Mouse (Mus musculus): Measurements from ENCODE around the gene Dhdds.
"Not testable (repeated sequence)": the region's sequence is repeated elsewhere in the genome, so short reads cannot be mapped to it uniquely, and the experiment has no call there.

Dhdds gene

DNA sequence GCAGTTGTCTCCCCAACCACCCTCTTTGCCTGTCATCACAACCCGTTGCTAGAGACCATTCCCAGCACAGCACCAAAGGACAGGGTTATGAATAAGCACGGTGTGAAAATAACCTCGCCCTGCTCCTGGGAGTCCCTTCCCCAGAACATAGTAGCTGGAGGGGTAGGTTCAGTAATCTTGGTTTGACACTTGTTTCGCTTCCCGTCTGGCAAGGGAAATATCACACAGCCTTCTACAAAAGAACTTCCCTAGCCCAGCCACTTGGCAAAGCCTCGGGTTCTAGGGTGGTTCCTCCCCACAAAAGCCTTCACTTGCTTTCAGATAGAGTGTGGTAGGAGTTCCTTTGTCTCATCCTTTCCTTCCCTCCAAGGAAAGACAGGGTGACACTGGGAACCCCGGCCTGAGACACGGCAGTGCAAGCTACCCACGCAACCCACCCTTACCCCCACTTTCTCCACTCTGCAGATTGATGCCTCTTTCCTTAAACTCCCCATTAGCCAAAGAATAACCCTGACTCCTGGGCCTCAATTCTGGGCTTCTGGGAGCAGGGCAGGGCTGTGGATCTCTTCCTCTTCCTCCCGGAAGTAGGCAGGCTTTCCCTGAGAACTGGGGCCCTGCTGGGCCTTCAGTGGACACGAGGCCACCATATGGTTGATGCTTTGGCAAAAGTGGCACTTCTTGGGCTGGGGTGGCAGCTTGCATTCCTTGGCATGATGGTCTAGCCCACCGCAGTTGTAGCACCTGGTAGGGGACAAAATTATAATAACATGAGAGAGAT lies 5.1 kb upstream of the Dhdds start:
- DNase-seq (ENCODE audit: extremely low read depth, low read depth) = peak; percentile 61

DNA sequence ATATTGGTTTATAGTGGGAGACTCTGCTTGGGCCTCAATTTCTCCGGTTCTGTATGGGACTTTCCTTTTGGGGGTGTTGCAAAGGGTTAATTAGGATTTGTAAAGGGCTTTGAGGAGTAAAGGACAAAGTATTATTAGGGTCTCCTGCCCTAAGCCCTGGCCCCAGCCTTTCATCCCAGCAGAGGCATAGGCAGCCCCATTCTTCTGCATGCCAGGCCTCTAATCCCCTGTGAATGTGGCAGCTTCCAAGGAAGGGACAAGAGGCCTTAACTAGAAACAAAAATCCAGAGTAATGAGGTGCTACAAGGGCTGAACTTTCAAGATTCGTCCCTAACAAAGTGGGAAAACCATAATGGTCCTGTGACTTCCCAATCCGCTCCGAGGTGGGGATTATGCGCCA lies 2.2 kb upstream of the Dhdds start:
- DNase-seq (ENCODE audit: extremely low read depth, low read depth) = no peak

DNA sequence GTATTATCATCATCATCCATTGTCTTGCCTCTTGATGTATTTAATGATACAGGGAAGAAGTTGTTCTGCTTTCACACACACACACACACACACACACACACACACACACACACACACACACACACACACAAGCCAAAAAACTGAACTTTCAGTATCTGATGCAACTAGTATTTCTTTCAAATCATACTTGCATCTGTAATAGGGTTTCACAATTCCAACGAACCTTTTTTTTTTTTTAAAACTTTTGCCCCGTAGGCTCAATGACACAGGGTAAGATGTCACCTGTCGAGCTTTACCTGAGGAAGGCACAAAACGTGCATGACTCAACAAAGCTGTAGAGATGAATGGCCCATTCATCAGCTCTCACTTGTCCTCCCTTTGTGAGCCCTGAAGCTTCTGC lies 1.5 kb upstream of the Dhdds start:
- no peak for DNase-seq (ENCODE audit: extremely low read depth, low read depth)

DNA sequence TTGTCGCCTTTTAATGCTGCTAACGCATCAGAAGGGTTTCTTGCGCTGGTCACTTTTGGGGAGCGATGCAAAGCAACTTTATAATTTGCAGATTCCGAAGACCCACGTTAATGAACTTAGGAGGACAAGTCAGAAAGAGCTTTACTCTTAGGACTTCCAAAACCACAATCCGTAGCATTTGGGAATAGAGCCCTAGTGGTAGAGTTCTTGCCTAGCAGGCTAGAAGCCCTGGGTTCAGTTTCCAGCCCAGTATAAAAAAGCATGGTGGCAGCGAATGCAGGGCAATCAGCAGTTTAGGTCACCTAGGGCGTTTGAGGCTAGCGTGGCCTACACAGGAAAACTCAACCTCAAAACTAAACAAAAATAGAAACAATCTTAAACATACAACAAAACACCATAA lies 992 bp upstream of the Dhdds start:
- no peak for DNase-seq (ENCODE audit: extremely low read depth, low read depth)

- no peak for DNase-seq (ENCODE audit: extremely low read depth, low read depth)
Measured at GRCm38 (mm10) chr4:133994697-133995096, 6.0 kb downstream of the Dhdds start.

GRCm38 (mm10) chr4:133991087-133991660 lies 9.5 kb downstream of the Dhdds start:
- DNase-seq (ENCODE audit: extremely low read depth, low read depth) = no peak

DNA sequence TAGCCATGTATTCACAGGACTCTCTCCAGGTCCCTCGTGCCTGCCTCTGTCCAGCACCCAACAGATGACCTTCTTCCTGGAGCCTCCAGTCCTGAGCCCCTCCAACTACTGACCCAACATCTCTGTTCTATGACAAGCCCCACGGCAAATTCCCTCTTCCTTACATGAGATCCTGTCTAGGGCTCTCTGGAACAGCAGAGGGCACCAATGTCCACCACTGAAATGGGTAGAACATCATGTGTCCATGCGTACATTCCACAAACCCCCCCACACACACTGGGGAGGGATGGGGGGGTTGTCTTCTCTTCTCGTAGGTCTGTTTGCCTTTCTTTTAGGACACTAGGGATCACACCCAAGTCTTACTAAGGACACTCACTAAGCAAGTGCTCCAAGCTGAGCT lies 10.7 kb downstream of the Dhdds start:
- no peak for DNase-seq (ENCODE audit: extremely low read depth, low read depth)

- not testable (repeated sequence) for DNase-seq (ENCODE audit: extremely low read depth, low read depth)
Measured at GRCm38 (mm10) chr4:133988289-133988688, 12.4 kb downstream of the Dhdds start.

DNA sequence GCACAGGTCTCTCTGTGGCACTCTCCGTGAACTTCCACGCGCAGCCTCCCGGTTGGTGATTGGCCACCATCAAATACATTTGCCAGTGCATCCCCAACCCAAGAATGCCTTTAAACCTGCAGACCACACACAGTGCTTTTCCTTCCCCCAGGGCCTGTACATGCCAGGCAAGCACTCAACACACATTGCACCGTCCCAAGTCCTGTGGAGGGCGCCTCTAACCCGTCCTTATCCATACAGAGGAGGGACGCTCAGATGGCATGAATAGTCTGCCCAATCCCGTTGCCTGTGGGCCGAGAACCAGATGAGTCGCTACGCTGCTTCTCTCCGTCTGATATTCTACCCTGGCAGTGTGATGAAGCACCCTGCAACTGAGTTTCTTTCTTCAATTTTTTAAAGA lies 17.8 kb downstream of the Dhdds start:
- no peak for DNase-seq (ENCODE audit: extremely low read depth, low read depth)

- DNase-seq (ENCODE audit: extremely low read depth, low read depth) = no peak
Measured at GRCm38 (mm10) chr4:133980496-133980895, 20.2 kb downstream of the Dhdds start.

DNA sequence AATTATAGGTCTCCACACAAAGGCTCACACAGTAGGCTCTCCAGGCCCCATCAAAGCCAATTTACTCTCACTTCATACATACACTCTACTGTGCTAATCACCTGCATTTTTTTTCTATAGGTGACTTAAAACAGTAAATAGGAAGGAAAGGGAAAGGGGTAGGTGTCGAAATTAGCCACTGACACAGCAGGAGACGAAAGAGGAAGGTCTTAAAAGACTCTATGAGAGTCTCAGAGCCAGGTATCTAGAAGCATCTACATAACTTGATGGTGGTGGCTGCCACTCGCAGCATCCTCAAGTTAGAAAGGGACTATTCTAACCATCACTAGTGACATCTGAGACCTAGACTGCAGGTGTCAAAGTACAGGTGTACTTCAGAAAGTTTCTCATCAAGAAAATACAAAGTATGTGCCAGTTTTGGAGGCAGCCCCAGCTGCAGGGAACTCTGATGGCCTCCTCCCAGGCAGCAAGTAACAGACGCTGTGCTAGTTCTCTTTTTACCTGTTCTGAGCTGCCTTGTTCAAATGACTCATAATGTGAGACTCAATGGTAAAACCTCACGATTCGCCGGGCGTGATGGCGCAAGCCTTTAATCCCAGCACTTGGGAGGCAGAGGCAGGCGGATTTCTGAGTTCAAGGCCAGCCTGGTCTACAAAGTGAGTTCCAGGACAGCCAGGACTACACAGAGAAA lies 22.6 kb downstream of the Dhdds start:
- DNase-seq (ENCODE audit: extremely low read depth, low read depth) = no peak

- no peak for DNase-seq (ENCODE audit: extremely low read depth, low read depth)
Measured at GRCm38 (mm10) chr4:133971741-133972140, 29.0 kb downstream of the Dhdds start.

- no peak for DNase-seq (ENCODE audit: extremely low read depth, low read depth)
Measured at GRCm38 (mm10) chr4:133970876-133971275, 29.8 kb downstream of the Dhdds start.

DNA sequence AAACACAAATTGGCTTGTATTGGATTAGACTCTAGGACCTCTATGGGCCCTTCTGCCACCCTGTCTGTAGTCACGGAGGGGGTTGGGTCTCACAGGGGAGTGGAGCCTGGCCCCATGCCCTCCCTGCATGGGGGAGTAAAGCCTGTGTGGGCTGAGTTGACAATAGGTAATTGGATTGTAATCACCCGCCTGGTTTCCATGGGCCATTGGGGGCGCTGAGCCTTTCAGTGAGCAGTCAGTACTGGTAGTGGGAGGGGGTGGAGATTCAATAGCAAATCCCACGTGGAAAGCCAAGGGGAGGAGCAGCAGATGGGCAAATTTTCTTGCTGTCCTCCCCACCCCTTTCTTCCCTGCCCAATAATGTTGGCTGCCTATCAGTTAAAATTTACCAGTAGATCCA lies 30.5 kb downstream of the Dhdds start:
- DNase-seq (ENCODE audit: extremely low read depth, low read depth) = no peak

DNA sequence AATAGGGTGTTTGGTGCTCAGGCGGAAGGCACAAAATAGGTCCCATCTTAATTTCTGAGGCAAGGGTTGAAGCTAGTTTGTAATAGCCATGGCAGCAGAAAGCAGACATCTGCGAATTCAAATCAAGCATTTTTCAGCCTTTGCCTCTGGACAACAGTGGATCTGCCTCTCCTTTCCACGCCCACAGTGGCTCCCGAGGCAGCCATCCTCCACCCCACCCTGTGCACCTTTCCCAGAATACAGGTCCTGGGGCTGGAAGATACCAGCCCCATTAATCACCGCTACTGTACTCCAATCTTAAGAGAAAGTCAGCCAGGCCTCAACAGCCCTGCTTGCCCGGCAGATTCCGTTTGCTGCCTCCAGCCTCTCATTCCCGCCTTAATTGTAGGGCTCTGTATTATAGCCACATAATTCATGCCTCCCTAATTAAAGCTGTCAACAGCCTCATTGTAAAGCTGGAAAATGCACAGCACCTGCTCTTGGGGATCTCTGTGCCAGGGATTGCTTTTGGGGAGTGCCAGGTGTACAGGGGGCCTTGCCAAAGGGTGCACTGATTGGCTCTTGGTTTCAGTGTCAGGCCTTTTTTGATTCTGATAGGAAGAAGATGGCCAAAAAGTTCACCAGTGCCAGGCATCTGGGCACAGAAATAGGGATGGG lies 31.5 kb downstream of the Dhdds start:
- no peak for DNase-seq (ENCODE audit: extremely low read depth, low read depth)

DNA sequence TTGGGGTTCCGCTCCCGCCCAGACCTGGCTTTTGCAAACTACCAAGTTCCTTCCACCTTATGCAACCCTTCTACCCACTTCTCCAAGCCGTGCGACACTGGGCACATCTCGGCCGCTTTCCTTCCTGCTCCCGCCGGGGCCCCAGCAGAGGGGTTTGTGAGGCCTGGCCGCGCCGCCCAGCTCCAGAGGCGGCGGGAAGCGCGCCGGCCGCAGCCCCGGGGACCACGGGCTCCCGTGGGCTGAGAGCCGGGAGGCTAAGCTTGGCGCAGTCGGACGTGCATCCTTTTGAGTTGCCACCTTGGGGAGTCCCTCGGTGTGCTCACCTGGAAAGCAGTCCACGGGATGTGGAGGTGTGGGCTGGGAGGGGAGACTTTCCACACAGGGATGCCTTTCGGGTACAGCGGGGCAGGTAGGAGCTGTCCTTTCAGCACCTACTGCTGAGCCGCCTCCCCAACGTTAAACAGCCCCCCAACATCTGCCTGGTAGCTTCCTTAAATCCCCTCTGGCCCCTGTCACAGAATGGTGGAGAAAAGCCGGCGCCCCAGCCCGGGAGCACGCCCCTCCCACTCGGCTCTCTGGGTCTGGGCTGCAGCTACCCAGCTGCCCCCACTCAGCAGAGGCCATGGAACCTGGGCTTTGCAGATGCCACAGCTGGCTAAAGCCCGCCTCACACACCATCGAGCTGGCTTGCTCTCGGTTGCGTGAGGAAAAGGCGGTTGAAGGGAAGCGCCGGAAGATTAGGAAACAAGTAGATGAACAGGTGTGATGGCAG lies 32.4 kb downstream of the Dhdds start, which contains the start of gene Hmgn2:
Gene Hmgn2 (minus strand): TSS at position 501 of the 772 bp plus-strand sequence.
- DNase-seq (ENCODE audit: extremely low read depth, low read depth) = peak; percentile 36

DNA sequence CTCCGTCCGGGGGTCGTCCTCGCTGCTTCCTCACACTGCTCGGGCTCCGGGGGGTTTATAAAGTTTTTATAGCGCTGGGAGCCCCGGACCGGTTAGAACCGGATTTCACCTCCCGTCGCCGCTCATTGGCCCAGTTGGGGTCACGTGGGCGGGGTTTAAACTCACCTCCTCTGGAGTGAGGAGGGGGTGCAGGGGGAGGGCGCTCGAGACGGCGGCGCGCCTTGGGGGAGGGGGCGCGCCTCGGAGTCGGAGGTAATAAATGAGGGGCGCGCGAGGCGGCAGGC lies 32.9 kb downstream of the Dhdds start:
- peak; percentile 67 for DNase-seq (ENCODE audit: extremely low read depth, low read depth)

DNA sequence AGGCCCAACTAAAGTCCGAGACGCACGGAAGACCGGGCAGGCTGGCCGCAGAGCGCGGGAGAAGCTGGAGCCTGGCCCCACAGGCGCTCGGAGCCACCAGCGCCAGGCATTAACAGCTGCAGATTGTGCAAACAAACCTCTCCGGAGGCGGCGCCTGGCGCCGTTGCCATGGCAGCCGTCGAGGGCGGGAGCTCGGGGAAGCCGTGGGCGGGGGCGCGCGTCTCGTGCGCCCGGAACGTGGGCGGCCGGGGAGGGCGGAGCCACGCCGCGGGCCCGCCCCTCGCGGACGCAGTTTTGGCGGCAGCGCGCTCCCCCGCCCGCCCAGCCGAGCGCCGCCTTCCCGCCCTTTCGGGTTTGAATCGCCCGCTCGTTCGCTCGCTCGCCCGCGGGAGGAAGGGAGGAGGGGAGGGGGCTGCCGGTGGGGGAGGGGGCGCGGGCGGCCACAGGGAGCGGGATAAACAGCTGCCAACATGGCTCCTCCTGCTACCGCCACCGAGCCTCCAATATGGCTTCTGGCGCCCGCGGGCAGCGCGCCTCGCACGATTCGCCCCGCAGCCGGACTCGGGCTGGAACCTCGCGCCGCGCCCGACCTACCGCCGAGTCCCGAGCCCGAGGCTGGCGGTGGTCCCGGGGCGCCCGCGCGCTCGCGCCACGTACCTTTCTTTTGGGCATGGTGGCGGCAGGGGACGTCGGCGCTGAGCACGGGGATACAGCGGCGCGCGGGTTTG lies 33.4 kb downstream of the Dhdds start:
- peak; percentile 63 for DNase-seq (ENCODE audit: extremely low read depth, low read depth)

DNA sequence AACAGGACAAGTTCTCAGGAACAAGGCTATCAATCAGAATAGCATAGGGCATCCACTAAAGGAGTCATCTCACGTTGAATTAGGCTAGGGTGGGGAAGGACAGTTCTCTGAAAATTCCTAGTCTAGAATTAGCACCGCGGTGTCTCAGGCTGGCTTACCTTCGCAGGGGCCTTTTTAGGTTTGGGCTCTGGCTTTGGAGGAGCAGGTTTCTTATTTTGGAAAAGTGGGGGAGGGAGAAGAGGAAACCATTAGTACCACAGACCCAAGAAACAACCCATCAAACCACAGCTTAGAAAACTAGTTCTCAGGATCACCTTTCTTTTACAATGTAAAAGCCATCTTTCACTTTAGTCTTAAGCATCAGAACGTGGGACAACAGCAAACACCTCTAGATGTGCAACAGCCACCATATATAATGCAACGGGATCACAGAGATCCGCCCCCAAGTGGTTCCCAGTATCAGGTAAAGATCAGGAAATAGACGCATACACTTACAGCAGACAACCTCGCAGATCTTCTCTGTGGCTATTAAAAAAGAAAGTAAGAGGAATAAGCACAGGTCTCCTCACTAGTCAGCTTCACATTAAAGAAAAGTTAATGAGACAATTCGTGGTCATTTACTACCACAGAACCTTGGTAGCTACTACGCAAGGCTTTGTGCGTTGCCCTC lies 34.3 kb downstream of the Dhdds start:
- DNase-seq (ENCODE audit: extremely low read depth, low read depth) = no peak

DNA sequence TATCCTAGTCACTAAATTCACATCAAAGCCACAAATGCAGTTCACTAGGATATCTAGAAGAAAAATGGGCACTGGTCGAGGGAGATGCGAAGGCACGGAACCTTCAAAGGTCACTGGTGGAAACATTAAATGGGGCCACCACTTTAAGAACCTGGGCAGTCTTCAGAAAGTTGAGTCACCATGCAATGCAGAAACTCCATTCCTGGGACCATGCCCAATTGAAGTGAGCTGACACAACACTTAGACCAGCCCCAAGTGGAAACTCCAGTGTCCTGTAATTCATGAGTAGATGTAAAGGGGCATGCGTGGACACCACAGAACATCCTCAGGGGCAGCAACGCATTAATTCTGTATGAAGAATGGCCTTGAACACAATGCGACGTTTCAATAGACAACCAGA lies 38.2 kb downstream of the Dhdds start:
- no peak for DNase-seq (ENCODE audit: extremely low read depth, low read depth)
